Mouse (Mus musculus) ES-E14 (cell line): ENCODE results near the gene Agbl3. TPM values are rescaled to one million over a fixed set of nuclear protein-coding genes. Genes with fewer than 3 reads are reported as not detected.

ENCODE experiments used
- DNase-seq: peaks from one replicate; pipeline ENCODE4 v3.0.0-alpha.2; 2013; ENCODE audit warnings: low read depth, low spot score
- H3K27ac ChIP-seq: 2 replicates; pipeline ENCODE4 v1.5.1; 2012; ENCODE audit warnings: low read depth, mild to moderate bottlenecking, low read length, moderate library complexity, mixed read lengths; ENCODE audit not compliant: poor library complexity, insufficient read depth, severe bottlenecking
- H3K36me3 ChIP-seq: 2 replicates; pipeline ENCODE4 v1.6.1; 2012; ENCODE audit warnings: mild to moderate bottlenecking, low read length, moderate library complexity, mixed read lengths; ENCODE audit not compliant: control insufficient read depth, poor library complexity, insufficient read depth, severe bottlenecking
- H3K4me1 ChIP-seq, 2 experiments: fragments of 150-350 bp in 1 of 2; sonication (generic) in 1 of 2; 2 replicates each; pipeline ENCODE4 v1.6.1; 2012; ENCODE audit warnings: low read length in 2 of 2, mild to moderate bottlenecking in 1 of 2, mixed read lengths in 1 of 2; ENCODE audit not compliant: control insufficient read depth in 2 of 2, insufficient read depth in 2 of 2, poor library complexity in 1 of 2
- H3K4me3 ChIP-seq, 2 experiments: fragments of 150-350 bp in 1 of 2; sonication (generic) in 1 of 2; 2 replicates each; pipeline ENCODE4 v1.5.1; 2012; ENCODE audit warnings: low read length in 2 of 2, low read depth in 1 of 2, mild to moderate bottlenecking in 1 of 2, mixed read lengths in 1 of 2; ENCODE audit not compliant: insufficient read depth in 1 of 2, poor library complexity in 1 of 2, severe bottlenecking in 1 of 2
- H3K9ac ChIP-seq: 2 replicates; pipeline ENCODE4 v1.6.1; 2012; ENCODE audit warnings: low read depth, mild to moderate bottlenecking, low read length, mixed read lengths; ENCODE audit not compliant: poor library complexity, insufficient read depth, severe bottlenecking
- H3K9me3 ChIP-seq: fragments of 150-350 bp; sonication (generic); 2 replicates; pipeline ENCODE4 v1.6.1; 2012; ENCODE audit warnings: low read depth, mild to moderate bottlenecking, low read length; ENCODE audit not compliant: control insufficient read depth, insufficient read depth
- CHD2 ChIP-seq: IDR thresholded peaks from 2 replicates; pipeline ENCODE4 v1.6.1; 2014; ENCODE audit warnings: mild to moderate bottlenecking, low read depth, low read length, inconsistent platforms
- HCFC1 ChIP-seq: IDR thresholded peaks from 2 replicates; pipeline ENCODE4 v1.6.1; 2012; ENCODE audit warnings: low read length, inconsistent platforms, borderline replicate concordance; ENCODE audit not compliant: insufficient read depth
- MAFK ChIP-seq: IDR thresholded peaks from 2 replicates; pipeline ENCODE4 v1.6.1; 2014; ENCODE audit warnings: mild to moderate bottlenecking, low read depth, low read length, inconsistent platforms; ENCODE audit not compliant: insufficient read depth
- ZC3H11A ChIP-seq: IDR thresholded peaks from 2 replicates; pipeline ENCODE4 v1.6.1; 2012; ENCODE audit warnings: low read depth, mild to moderate bottlenecking, inconsistent platforms, low read length, borderline replicate concordance
- ZNF384 ChIP-seq: IDR thresholded peaks from 2 replicates; pipeline ENCODE4 v1.6.1; 2012; ENCODE audit warnings: low read depth, low read length, inconsistent platforms
- in situ Hi-C, 2 experiments: fragments of 600-800 bp; cut with MboI; formaldehyde crosslinking; loops; one replicate each; pipeline ENCODE4 v1.15.1; 2025; ENCODE audit warnings: low sequenced_read_pairs in 2 of 2, inconsistent platforms in 1 of 2; ENCODE audit not compliant: unreplicated experiment in 2 of 2
- total RNA-seq: library from RNA; depleted of rRNA; stranded (reverse); fragments of 300-350 nt; gene quantifications from 2 replicates; pipeline ENCODE4 v1.2.3, GENCODE M21; 2012

The Agbl3 gene
- total RNA-seq, 1 experiment, result 2.6 TPM

- TF ChIP-seq CHD2 (no peak), HCFC1 (no peak), MAFK (no peak), ZNF384 (no peak), ZC3H11A (no peak)
- DNase-seq, result no peak
- Histone ChIP-seq H3K36me3 (no peaks in the 10 kb centered on the region), H3K4me1 (no peaks in the 10 kb centered on the region), H3K27ac (no peak overlapping the region), H3K9ac (no peak overlapping the region), H3K9me3 (no peaks in the 10 kb centered on the region), H3K4me3 (no peak overlapping the region)
- in situ Hi-C loops, result no loop called here
Observed at GRCm38 (mm10) chr6:34797887-34798286, 17.7 kb downstream of the Agbl3 start.

- no peak overlapping the region for H3K9ac ChIP-seq
- no peaks in the 10 kb centered on the region for H3K36me3 ChIP-seq
- no peak overlapping the region for H3K27ac ChIP-seq
- H3K4me1 ChIP-seq, result no peaks in the 10 kb centered on the region
- DNase-seq, result no peak
- TF ChIP-seq CHD2 (no peak), HCFC1 (no peak), MAFK (no peak), ZNF384 (no peak), ZC3H11A (no peak)
- in situ Hi-C loops, result no loop called here
- no peaks in the 10 kb centered on the region for H3K9me3 ChIP-seq
- H3K4me3 ChIP-seq, result no peak overlapping the region
Observed at GRCm38 (mm10) chr6:34805582-34805981, 25.4 kb downstream of the Agbl3 start.

GRCm38 (mm10) chr6:34810651-34811050 lies 30.4 kb downstream of the Agbl3 start:
- Histone ChIP-seq H3K27ac (no peak overlapping the region), H3K9ac (no peak overlapping the region), H3K4me3 (no peak overlapping the region), H3K36me3 (no peaks in the 10 kb centered on the region), H3K4me1 (no peaks in the 10 kb centered on the region), H3K9me3 (no peaks in the 10 kb centered on the region)
- in situ Hi-C loops, result no loop called here
- no peak for DNase-seq
- no peak for TF ChIP-seq ZC3H11A
- no peak for TF ChIP-seq HCFC1
- TF ChIP-seq MAFK, result no peak
- TF ChIP-seq ZNF384, result no peak
- TF ChIP-seq CHD2, result no peak

- Histone ChIP-seq H3K27ac (no peak overlapping the region), H3K36me3 (no peaks in the 10 kb centered on the region), H3K4me3 (no peak overlapping the region)
Observed at GRCm38 (mm10) chr6:34824406-34824805, 44.2 kb downstream of the Agbl3 start.

GRCm38 (mm10) chr6:34832352-34832751 lies 52.1 kb downstream of the Agbl3 start:
- in situ Hi-C loops, result no loop called here
- DNase-seq, result no peak
- Histone ChIP-seq H3K9ac (no peak overlapping the region), H3K36me3 (no peaks in the 10 kb centered on the region), H3K9me3 (no peaks in the 10 kb centered on the region), H3K4me3 (no peak overlapping the region), H3K27ac (no peak overlapping the region), H3K4me1 (no peaks in the 10 kb centered on the region)
- TF ChIP-seq CHD2 (no peak), ZC3H11A (no peak), ZNF384 (no peak), HCFC1 (no peak), MAFK (no peak)

More at GRCm38 (mm10) chr6:34824406-34824805, 44.2 kb downstream of the Agbl3 start:
- TF ChIP-seq HCFC1 (no peak), ZNF384 (no peak), CHD2 (no peak), ZC3H11A (no peak), MAFK (no peak)
- Histone ChIP-seq H3K9me3 (no peaks in the 10 kb centered on the region), H3K9ac (no peak overlapping the region), H3K4me1 (no peaks in the 10 kb centered on the region)
- DNase-seq, result no peak
- in situ Hi-C loops, result no loop called here
